Mouse (Mus musculus) heart, embryonic 14.5 days (tissue): ENCODE data around the gene Pnp. TPM values are rescaled to one million over a fixed set of nuclear protein-coding genes. Genes with fewer than 3 reads are reported as not detected.
"Not testable (repeated sequence)": the region's sequence is repeated elsewhere in the genome, so short reads cannot be mapped to it uniquely, and the experiment has no call there.

ENCODE experiments used
- ATAC-seq: fragments of 200-750 bp; cut with Nextera tagmentation; 2 replicates; pipeline ENCODE4 v1.8.0; 2017; ENCODE audit warnings: low read depth, moderate TSS enrichment; ENCODE audit not compliant: insufficient number of reproducible peaks, insufficient read depth, low FRiP score
- H3K27ac ChIP-seq, 2 experiments: fragments of 200-500 bp in 1 of 2; fragments of 300-500 bp in 1 of 2; sonication (generic) in 1 of 2; replicated peaks in 1 of 2; 2 replicates each; pipeline ENCODE4 v1.5.1; 2012 to 2014; ENCODE audit warnings: low read depth in 2 of 2, low read length in 2 of 2, control low read depth in 1 of 2, mild to moderate bottlenecking in 1 of 2, mixed read lengths in 1 of 2; ENCODE audit not compliant: control insufficient read depth in 1 of 2, insufficient read depth in 1 of 2
- H3K27me3 ChIP-seq: fragments of 300-500 bp; sonication (generic); 2 replicates; pipeline ENCODE4 v1.6.1; 2014; ENCODE audit warnings: mild to moderate bottlenecking, low read length, control low read depth; ENCODE audit not compliant: control insufficient read depth, insufficient read depth
- H3K36me3 ChIP-seq: fragments of 300-500 bp; sonication (generic); 2 replicates; pipeline ENCODE4 v1.6.1; 2014; ENCODE audit warnings: mild to moderate bottlenecking, control low read depth, low read length, mixed read lengths; ENCODE audit not compliant: control insufficient read depth, insufficient read depth
- H3K4me1 ChIP-seq, 2 experiments: fragments of 200-500 bp in 1 of 2; fragments of 300-500 bp in 1 of 2; sonication (generic) in 1 of 2; 2 replicates each; pipeline ENCODE4 v1.6.1; 2012 to 2014; ENCODE audit warnings: low read length in 2 of 2, control low read depth in 1 of 2, mixed read lengths in 1 of 2; ENCODE audit not compliant: control insufficient read depth in 2 of 2, insufficient read depth in 2 of 2
- H3K4me2 ChIP-seq: fragments of 300-500 bp; sonication (generic); 2 replicates; pipeline ENCODE4 v1.6.1; 2014; ENCODE audit warnings: mild to moderate bottlenecking, low read length
- H3K4me3 ChIP-seq, 2 experiments: fragments of 200-500 bp in 1 of 2; fragments of 300-500 bp in 1 of 2; sonication (generic) in 1 of 2; 2 replicates each; pipeline ENCODE4 v1.5.1; 2012 to 2014; ENCODE audit warnings: low read length in 2 of 2, mild to moderate bottlenecking in 2 of 2, control low read depth in 1 of 2, low read depth in 1 of 2, moderate library complexity in 1 of 2; ENCODE audit not compliant: control insufficient read depth in 1 of 2, insufficient read depth in 1 of 2
- H3K9ac ChIP-seq: fragments of 300-500 bp; sonication (generic); 2 replicates; pipeline ENCODE4 v1.6.1; 2014; ENCODE audit warnings: mild to moderate bottlenecking, low read length
- H3K9me3 ChIP-seq: fragments of 300-500 bp; sonication (generic); 2 replicates; pipeline ENCODE4 v1.6.1; 2016; ENCODE audit warnings: low read length, control low read depth; ENCODE audit not compliant: control insufficient read depth
- WGBS: fragments of 180-500 bp; shearing (Covaris S2); extraction: QIAGEN DNeasy Blood & Tissue Kit; methylation state at CpG from one replicate; pipeline ENCODE4 v1.1.7; 2014; 5-methylcytosine and 5-hydroxymethylcytosine counted together
- polyA plus RNA-seq: library from polyadenylated mRNA; unstranded; fragments of >200 nt; fragmentation: Nextera tagmentation; extraction: Ambion mirVana; gene quantifications from 2 replicates; pipeline ENCODE4 v1.2.1, GENCODE M21; 2014

Pnp gene
- polyA plus RNA-seq, 1 experiment from 2014 or later: 30.5 TPM

GRCm38 (mm10) chr14:51007152-51007801 is 76.4 kb downstream of the Pnp start, which contains the start of gene Rnase10:
TSS of gene Rnase10 (plus strand) at chr14:51007751.
- peak within 1 kb of the TSS; percentile 57 for H3K9ac ChIP-seq

GRCm38 (mm10) chr14:51007914-51008713 is 77.2 kb downstream of the Pnp start:
- Histone ChIP-seq H3K9me3 (0 out of 2 replicates have a peak, but pooled peaks cover 3% of the 10 kb centered on the region), H3K27me3 (no peaks in the 10 kb centered on the region), H3K36me3 (no peaks in the 10 kb centered on the region), H3K27ac (peak overlapping the region; percentile 95), H3K4me3 (no peak overlapping the region), H3K4me2 (peak overlapping the region; percentile 33), H3K9ac (peak overlapping the region; percentile 57), H3K4me1 (peaks cover 16 to 17% of the 10 kb centered on the region in 2 experiments)
- peak; percentile 90 for ATAC-seq
- WGBS: 32% methylated on average over 13 of the region's 13 CpGs

More at GRCm38 (mm10) chr14:51007152-51007801, 76.4 kb downstream of the Pnp start, which contains the start of gene Rnase10:
- Histone ChIP-seq H3K27me3 (no peaks in the 10 kb centered on the region), H3K9me3 (0 out of 2 replicates have a peak, but pooled peaks cover 3% of the 10 kb centered on the region), H3K4me2 (peak within 1 kb of the TSS; percentile 33), H3K36me3 (no peaks in the 10 kb centered on the region), H3K27ac (peak within 1 kb of the TSS; percentile 95), H3K4me3 (no peak within 1 kb of the TSS), H3K4me1 (peaks cover 16 to 17% of the 10 kb centered on the region in 2 experiments)
- WGBS: 74% methylated on average over 8 of the region's 8 CpGs
- no peak for ATAC-seq

- WGBS: 70% methylated on average over 4 of the region's 4 CpGs
- Histone ChIP-seq H3K4me1 (peaks cover 16 to 17% of the 10 kb centered on the region in 2 experiments), H3K9me3 (0 out of 2 replicates have a peak, but pooled peaks cover 3% of the 10 kb centered on the region), H3K36me3 (no peaks in the 10 kb centered on the region), H3K4me3 (no peak overlapping the region), H3K4me2 (no peak overlapping the region), H3K9ac (no peak overlapping the region), H3K27me3 (no peaks in the 10 kb centered on the region), H3K27ac (peak overlapping the region; percentile 74 to 95)
- no peak for ATAC-seq
Observed at GRCm38 (mm10) chr14:51008781-51009180, 77.9 kb downstream of the Pnp start.

- Histone ChIP-seq H3K9me3 (0 out of 2 replicates have a peak, but pooled peaks cover 3% of the 10 kb centered on the region), H3K4me3 (no peak overlapping the region), H3K9ac (no peak overlapping the region), H3K27me3 (no peaks in the 10 kb centered on the region), H3K27ac (peak overlapping the region; percentile 74 to 95), H3K4me2 (no peak overlapping the region), H3K36me3 (no peaks in the 10 kb centered on the region), H3K4me1 (peaks cover 16 to 17% of the 10 kb centered on the region in 2 experiments)
- no peak for ATAC-seq
- WGBS: 83% methylated on average over 6 of the region's 6 CpGs
Observed at GRCm38 (mm10) chr14:51009572-51009971, 78.7 kb downstream of the Pnp start.

GRCm38 (mm10) chr14:51014724-51015123 is 83.8 kb downstream of the Pnp start:
- not testable (repeated sequence) for H3K4me1 ChIP-seq, H3K9me3 ChIP-seq, ATAC-seq, H3K36me3 ChIP-seq, H3K4me3 ChIP-seq, H3K4me2 ChIP-seq, H3K27ac ChIP-seq, H3K27me3 ChIP-seq, H3K9ac ChIP-seq
- WGBS: 72% methylated on average over 3 of the region's 3 CpGs

Other genes with a start within 250 kb of the Pnp start
- gene Olfr747, start 237.9 kb upstream of the Pnp start, polyA plus RNA-seq: not detected in 2 replicates
- not detected in 2 replicates for gene Olfr748, start 223.7 kb upstream of the Pnp start, polyA plus RNA-seq
- gene Olfr749, start 186.0 kb upstream of the Pnp start, polyA plus RNA-seq: not detected in 2 replicates
- gene Ttc5, start 145.6 kb upstream of the Pnp start, polyA plus RNA-seq: 48.8 and 51.8 TPM in 2 replicates
- gene Ccnb1ip1, start 123.3 kb upstream of the Pnp start, polyA plus RNA-seq: not detected in 2 replicates
- 42.4 and 46.0 TPM in 2 replicates for gene Parp2, start 123.2 kb upstream of the Pnp start, polyA plus RNA-seq
- 6.6 and 8.3 TPM in 2 replicates for gene Tep1, start 60.5 kb upstream of the Pnp start, polyA plus RNA-seq
- 0.11 and 0.26 TPM in 2 replicates for gene Klhl33, start 33.6 kb upstream of the Pnp start, polyA plus RNA-seq
- 118 and 134 TPM in 2 replicates for gene Osgep, start 6.2 kb upstream of the Pnp start, polyA plus RNA-seq
- 127 and 132 TPM in 2 replicates for gene Apex1, start 6.1 kb upstream of the Pnp start, polyA plus RNA-seq
- 24.0 and 35.1 TPM in 2 replicates for gene Pip4p1, start 226 bp upstream of the Pnp start, polyA plus RNA-seq
- gene Gm49342, start 13.4 kb downstream of the Pnp start, polyA plus RNA-seq: not detected in 2 replicates
- 0.36 and 0.59 TPM in 2 replicates for gene Pnp2, start 24.9 kb downstream of the Pnp start, polyA plus RNA-seq
- gene Rnase10, start 76.7 kb downstream of the Pnp start, polyA plus RNA-seq: 0.32 and 0.57 TPM in 2 replicates
- gene Rnase9, start 110.8 kb downstream of the Pnp start, polyA plus RNA-seq: not detected in 2 replicates
- gene Rnase11, start 119.1 kb downstream of the Pnp start, polyA plus RNA-seq: not detected in 2 replicates
- 0.82 TPM in 1 of 2 replicates, not detected in the other for gene Rnase12, start 126.6 kb downstream of the Pnp start, polyA plus RNA-seq
- gene Olfr750, start 143.4 kb downstream of the Pnp start, polyA plus RNA-seq: not detected in 2 replicates
- 25.0 and 29.7 TPM in 2 replicates for gene Rnase4, start 160.0 kb downstream of the Pnp start, polyA plus RNA-seq
- 3.8 and 4.8 TPM in 2 replicates for gene Ang, start 160.1 kb downstream of the Pnp start, polyA plus RNA-seq
- gene Eddm3b, start 183.3 kb downstream of the Pnp start, polyA plus RNA-seq: not detected in 2 replicates
- 0.24 and 1.0 TPM in 2 replicates for gene Rnase6, start 192.8 kb downstream of the Pnp start, polyA plus RNA-seq
- 0.47 and 1.1 TPM in 2 replicates for gene Rnase1, start 215.7 kb downstream of the Pnp start, polyA plus RNA-seq
- gene Rnase2b, start 231.2 kb downstream of the Pnp start, polyA plus RNA-seq: not detected in 2 replicates